14 mouse cellular contexts compared by ENCODE assay signal in genomic region chr9:124100357-124100756, GRCm38 (mm10).
"Had no signal": no experiment of that assay in that cellular context is flagged by ENCODE, and none has a peak within 500 bp of the region (broad histone marks: within the 10 kb centered on the region; RNA-seq: fewer than 3 reads in every experiment).

No protein-coding gene starts in this region.

- H3K27ac ChIP-seq: limb, embryonic 12.5 days; liver, embryonic 13.5 days; lung, embryonic 15.5 days; midbrain, embryonic 12.5 days; neural tube, embryonic 15.5 days had no signal

- H3K9ac ChIP-seq: limb, embryonic 12.5 days; liver, embryonic 13.5 days; liver, postnatal 0 days; lung, embryonic 15.5 days; midbrain, embryonic 12.5 days; neural tube, embryonic 15.5 days had no signal

- H3K4me2 ChIP-seq: limb, embryonic 12.5 days; liver, embryonic 13.5 days; lung, embryonic 15.5 days; midbrain, embryonic 12.5 days; neural tube, embryonic 15.5 days had no signal

- H3K27me3 ChIP-seq: limb, embryonic 12.5 days; liver, embryonic 13.5 days; lung, embryonic 15.5 days; midbrain, embryonic 12.5 days; neural tube, embryonic 15.5 days had no signal

- DNase-seq: kidney, adult 8-10 months; kidney, postnatal 25 days; layer of hippocampus, adult 9-11 months; liver; liver, embryonic 13.5 days; liver, postnatal 0 days; lung, postnatal 14 days; right cerebral cortex, adult 18-20 months; right cerebral cortex, postnatal 25 days; thymus, postnatal 36 days had no signal

- H3K36me3 ChIP-seq: limb, embryonic 12.5 days; liver, embryonic 13.5 days; lung, embryonic 15.5 days; midbrain, embryonic 12.5 days; neural tube, embryonic 15.5 days had no signal

- H3K4me1 ChIP-seq: limb, embryonic 12.5 days; lung, embryonic 15.5 days; midbrain, embryonic 12.5 days; neural tube, embryonic 15.5 days had no signal

- H3K4me3 ChIP-seq: limb, embryonic 12.5 days; liver, embryonic 13.5 days; lung, embryonic 15.5 days; midbrain, embryonic 12.5 days; neural tube, embryonic 15.5 days had no signal

- ATAC-seq: liver, postnatal 0 days had no signal

- H3K9me3 ChIP-seq: limb, embryonic 12.5 days; liver, embryonic 13.5 days; lung, embryonic 15.5 days; midbrain, embryonic 12.5 days; neural tube, embryonic 15.5 days had no signal
